Mouse (Mus musculus): Measurements from ENCODE around the gene Rpl9. TPM values are rescaled to one million over a fixed set of nuclear protein-coding genes. Genes with fewer than 3 reads are reported as not detected.

Gene Rpl9
- polyA plus RNA-seq, 1 experiment from 2014 or later = 991 TPM

- Histone ChIP-seq H3K9me3 (no peaks in the 10 kb centered on the region), H3K9ac (no peak overlapping the region), H3K36me3 (peaks cover 50% of the 10 kb centered on the region), H3K4me3 (no peak overlapping the region), H3K27me3 (no peaks in the 10 kb centered on the region), H3K4me2 (no peak overlapping the region), H3K27ac (no peak overlapping the region), H3K4me1 (peaks cover 9% of the 10 kb centered on the region)
- no peak for ATAC-seq (ENCODE audit: borderline replicate concordance, extremely low read depth, low FRiP score, low TSS enrichment)
- whole genome bisulfite sequencing = 78% methylated on average over 10 of the region's 10 CpGs
Measured at GRCm38 (mm10) chr5:65419136-65419535, 27.9 kb upstream of the Rpl9 start.

- H3K27ac ChIP-seq = peak overlapping the region; percentile 72
- H3K4me2 ChIP-seq = peak overlapping the region; percentile 14; the same call in 1 of the 2 replicates
- WGBS = 22% methylated on average over 26 of the region's 26 CpGs
- H3K9me3 ChIP-seq = no peaks in the 10 kb centered on the region
- no peaks in the 10 kb centered on the region for H3K27me3 ChIP-seq
- ATAC-seq (ENCODE audit: borderline replicate concordance, extremely low read depth, low FRiP score, low TSS enrichment) = peak; percentile 84
- H3K36me3 ChIP-seq = peaks cover 36% of the 10 kb centered on the region
- H3K9ac ChIP-seq = peak overlapping the region; percentile 11; the same call in 1 of the 2 replicates
- no peak overlapping the region for H3K4me3 ChIP-seq
- H3K4me1 ChIP-seq = peaks cover 9% of the 10 kb centered on the region
Measured at GRCm38 (mm10) chr5:65415653-65416458, 24.6 kb upstream of the Rpl9 start.

- ATAC-seq (ENCODE audit: borderline replicate concordance, extremely low read depth, low FRiP score, low TSS enrichment) = no peak
- H3K36me3 ChIP-seq = peaks cover 62% of the 10 kb centered on the region
- H3K4me1 ChIP-seq = no peaks in the 10 kb centered on the region
- H3K27me3 ChIP-seq = no peaks in the 10 kb centered on the region
- H3K27ac ChIP-seq = no peak overlapping the region
- H3K4me3 ChIP-seq = no peak overlapping the region
- H3K4me2 ChIP-seq = no peak overlapping the region
- WGBS = 75% methylated on average over 12 of the region's 12 CpGs
- no peaks in the 10 kb centered on the region for H3K9me3 ChIP-seq
- no peak overlapping the region for H3K9ac ChIP-seq
Measured at GRCm38 (mm10) chr5:65407989-65408388, 16.7 kb upstream of the Rpl9 start.

- Histone ChIP-seq H3K4me2 (no peak overlapping the region), H3K27ac (no peak overlapping the region), H3K9me3 (no peaks in the 10 kb centered on the region), H3K4me3 (no peak overlapping the region), H3K36me3 (peaks cover 60% of the 10 kb centered on the region), H3K9ac (no peak overlapping the region), H3K4me1 (no peaks in the 10 kb centered on the region), H3K27me3 (no peaks in the 10 kb centered on the region)
- WGBS = 26% methylated on average over 2 of the region's 2 CpGs
- ATAC-seq (ENCODE audit: borderline replicate concordance, extremely low read depth, low FRiP score, low TSS enrichment) = peak; percentile 64; the same call in 1 of the 2 replicates
Measured at GRCm38 (mm10) chr5:65401251-65401994, 10.2 kb upstream of the Rpl9 start.

- ATAC-seq (ENCODE audit: borderline replicate concordance, extremely low read depth, low FRiP score, low TSS enrichment) = no peak
- peaks cover 12% of the 10 kb centered on the region for H3K4me1 ChIP-seq
- H3K4me2 ChIP-seq = no peak overlapping the region
- H3K9me3 ChIP-seq = no peaks in the 10 kb centered on the region
- no peaks in the 10 kb centered on the region for H3K27me3 ChIP-seq
- H3K36me3 ChIP-seq = peaks cover 37% of the 10 kb centered on the region
- WGBS = 83% methylated on average over 7 of the region's 7 CpGs
- no peak overlapping the region for H3K9ac ChIP-seq
- no peak overlapping the region for H3K4me3 ChIP-seq
- H3K27ac ChIP-seq = no peak overlapping the region
Measured at GRCm38 (mm10) chr5:65394425-65394824, 3.2 kb upstream of the Rpl9 start.

- peak overlapping the region; percentile 82 for H3K4me2 ChIP-seq
- peak overlapping the region; percentile 87 for H3K4me3 ChIP-seq
- H3K27me3 ChIP-seq = no peaks in the 10 kb centered on the region
- H3K36me3 ChIP-seq = peaks cover 48% of the 10 kb centered on the region
- WGBS = 2% methylated on average over 12 of the region's 12 CpGs
- no peaks in the 10 kb centered on the region for H3K9me3 ChIP-seq
- H3K9ac ChIP-seq = peak overlapping the region; percentile 71
- H3K27ac ChIP-seq = peak overlapping the region; percentile 67
- H3K4me1 ChIP-seq = peaks cover 19% of the 10 kb centered on the region
- peak; percentile 47; the same call in 1 of the 2 replicates for ATAC-seq (ENCODE audit: borderline replicate concordance, extremely low read depth, low FRiP score, low TSS enrichment)
Measured at GRCm38 (mm10) chr5:65391753-65392152, 509 bp upstream of the Rpl9 start.

GRCm38 (mm10) chr5:65387008-65387867, 4.0 kb downstream of the Rpl9 start:
- Histone ChIP-seq H3K27me3 (no peaks in the 10 kb centered on the region), H3K4me2 (no peak overlapping the region), H3K27ac (no peak overlapping the region), H3K4me1 (peaks cover 19% of the 10 kb centered on the region), H3K9ac (no peak overlapping the region), H3K9me3 (no peaks in the 10 kb centered on the region), H3K36me3 (peaks cover 33% of the 10 kb centered on the region), H3K4me3 (no peak overlapping the region)
- no peak for ATAC-seq (ENCODE audit: borderline replicate concordance, extremely low read depth, low FRiP score, low TSS enrichment)
- WGBS = 76% methylated on average over 6 of the region's 6 CpGs

- 73% methylated on average over 2 of the region's 2 CpGs for WGBS
- no peak overlapping the region for H3K9ac ChIP-seq
- no peak overlapping the region for H3K4me2 ChIP-seq
- ATAC-seq (ENCODE audit: borderline replicate concordance, extremely low read depth, low FRiP score, low TSS enrichment) = no peak
- H3K9me3 ChIP-seq = no peaks in the 10 kb centered on the region
- no peak overlapping the region for H3K4me3 ChIP-seq
- no peaks in the 10 kb centered on the region for H3K27me3 ChIP-seq
- H3K27ac ChIP-seq = no peak overlapping the region
- H3K4me1 ChIP-seq = peaks cover 17% of the 10 kb centered on the region
- H3K36me3 ChIP-seq = peaks cover 33% of the 10 kb centered on the region
Measured at GRCm38 (mm10) chr5:65385704-65386103, 5.5 kb downstream of the Rpl9 start.

- no peaks in the 10 kb centered on the region for H3K27me3 ChIP-seq
- ATAC-seq (ENCODE audit: borderline replicate concordance, extremely low read depth, low FRiP score, low TSS enrichment) = no peak
- no peak overlapping the region for H3K4me2 ChIP-seq
- H3K27ac ChIP-seq = no peak overlapping the region
- no peak overlapping the region for H3K4me3 ChIP-seq
- H3K36me3 ChIP-seq = no peaks in the 10 kb centered on the region
- no peak overlapping the region for H3K9ac ChIP-seq
- H3K4me1 ChIP-seq = no peaks in the 10 kb centered on the region
- H3K9me3 ChIP-seq = no peaks in the 10 kb centered on the region
- WGBS = 77% methylated on average over 7 of the region's 7 CpGs
Measured at GRCm38 (mm10) chr5:65374746-65375145, 16.5 kb downstream of the Rpl9 start.

- H3K36me3 ChIP-seq = no peaks in the 10 kb centered on the region
- no peaks in the 10 kb centered on the region for H3K4me1 ChIP-seq
- H3K27me3 ChIP-seq = no peaks in the 10 kb centered on the region
- no peak for ATAC-seq (ENCODE audit: borderline replicate concordance, extremely low read depth, low FRiP score, low TSS enrichment)
- WGBS = 91% methylated on average over 7 of the region's 7 CpGs
- H3K27ac ChIP-seq = no peak overlapping the region
- H3K9me3 ChIP-seq = no peaks in the 10 kb centered on the region
- H3K4me3 ChIP-seq = no peak overlapping the region
- no peak overlapping the region for H3K9ac ChIP-seq
- no peak overlapping the region for H3K4me2 ChIP-seq
Measured at GRCm38 (mm10) chr5:65371551-65371950, 19.7 kb downstream of the Rpl9 start.

GRCm38 (mm10) chr5:65367837-65368236, 23.4 kb downstream of the Rpl9 start:
- Histone ChIP-seq H3K9ac (no peak overlapping the region), H3K36me3 (no peaks in the 10 kb centered on the region), H3K4me1 (no peaks in the 10 kb centered on the region), H3K27ac (no peak overlapping the region), H3K4me2 (no peak overlapping the region), H3K27me3 (no peaks in the 10 kb centered on the region), H3K9me3 (no peaks in the 10 kb centered on the region), H3K4me3 (no peak overlapping the region)
- ATAC-seq (ENCODE audit: borderline replicate concordance, extremely low read depth, low FRiP score, low TSS enrichment) = no peak
- WGBS = 58% methylated on average over 11 of the region's 11 CpGs
